Mouse (Mus musculus) midbrain, embryonic 15.5 days (tissue): ENCODE data around the gene Susd2. TPM values are rescaled to one million over a fixed set of nuclear protein-coding genes. Genes with fewer than 3 reads are reported as not detected.

Experiments
- ATAC-seq: fragments of 200-750 bp; cut with Nextera tagmentation; replicated peaks from 2 replicates; pipeline ENCODE4 v1.8.0; 2017; ENCODE audit warnings: moderate TSS enrichment
- H3K27ac ChIP-seq: fragments of 300-500 bp; sonication (generic); 2 replicates; pipeline ENCODE4 v1.5.1; 2015; ENCODE audit warnings: mild to moderate bottlenecking, inconsistent platforms
- H3K27me3 ChIP-seq: fragments of 300-500 bp; sonication (generic); replicated peaks from 2 replicates; pipeline ENCODE4 v1.6.1; 2015; ENCODE audit warnings: inconsistent platforms
- H3K36me3 ChIP-seq: fragments of 300-500 bp; sonication (generic); replicated peaks from 2 replicates; pipeline ENCODE4 v1.6.1; 2015; ENCODE audit warnings: inconsistent platforms
- H3K4me1 ChIP-seq: fragments of 300-500 bp; sonication (generic); 2 replicates; pipeline ENCODE4 v1.6.1; 2015; ENCODE audit warnings: inconsistent platforms
- H3K4me2 ChIP-seq: fragments of 300-500 bp; sonication (generic); 2 replicates; pipeline ENCODE4 v1.6.1; 2015; ENCODE audit warnings: inconsistent platforms, mild to moderate bottlenecking, moderate library complexity
- H3K4me3 ChIP-seq: fragments of 300-500 bp; sonication (generic); 2 replicates; pipeline ENCODE4 v1.5.1; 2015; ENCODE audit warnings: mild to moderate bottlenecking, inconsistent platforms
- H3K9ac ChIP-seq: fragments of 300-500 bp; sonication (generic); 2 replicates; pipeline ENCODE4 v1.6.1; 2015; ENCODE audit warnings: mild to moderate bottlenecking, inconsistent platforms
- H3K9me3 ChIP-seq: fragments of 300-500 bp; sonication (generic); 2 replicates; pipeline ENCODE4 v1.6.1; 2016; ENCODE audit warnings: inconsistent platforms
- WGBS: fragments of 180-500 bp; shearing (Covaris S2); methylation state at CpG from one replicate; pipeline ENCODE4 v1.1.7; 2015; ENCODE audit warnings: mixed read lengths; 5-methylcytosine and 5-hydroxymethylcytosine counted together
- polyA plus RNA-seq: library from polyadenylated mRNA; unstranded; fragments of >200 nt; fragmentation: Nextera tagmentation; extraction: Ambion mirVana; gene quantifications from 2 replicates; pipeline ENCODE4 v1.2.1, GENCODE M21; 2015

Susd2 gene
- polyA plus RNA-seq, 1 experiment from 2014 or later, result 3.0 TPM

GRCm38 (mm10) chr10:75667911-75668270 lies 24.1 kb upstream of the Susd2 start:
- Histone ChIP-seq H3K36me3 (0 out of 2 replicates have a peak, but pooled peaks cover 2% of the 10 kb centered on the region), H3K27me3 (peaks cover 11% of the 10 kb centered on the region), H3K9ac (peak overlapping the region; percentile 55), H3K4me2 (peak overlapping the region; percentile 94), H3K4me3 (peak overlapping the region; percentile 45), H3K27ac (peak overlapping the region; percentile 67; the same call in 1 of the 2 replicates), H3K9me3 (no peaks in the 10 kb centered on the region), H3K4me1 (peaks cover 23% of the 10 kb centered on the region)
- ATAC-seq, result peak; percentile 76
- under 1% methylated on average over 23 of the region's 23 CpGs for WGBS

GRCm38 (mm10) chr10:75667115-75667910 lies 23.5 kb upstream of the Susd2 start:
- Histone ChIP-seq H3K4me1 (peaks cover 23% of the 10 kb centered on the region), H3K9me3 (no peaks in the 10 kb centered on the region), H3K4me3 (peak overlapping the region; percentile 45), H3K27ac (peak overlapping the region; percentile 67), H3K9ac (peak overlapping the region; percentile 55), H3K36me3 (0 out of 2 replicates have a peak, but pooled peaks cover 2% of the 10 kb centered on the region), H3K27me3 (peaks cover 11% of the 10 kb centered on the region), H3K4me2 (peak overlapping the region; percentile 94)
- 0% methylated on average over 63 of the region's 63 CpGs for WGBS
- ATAC-seq, result peak; percentile 76

- Histone ChIP-seq H3K36me3 (0 out of 2 replicates have a peak, but pooled peaks cover 5% of the 10 kb centered on the region), H3K4me3 (peak overlapping the region; percentile 45), H3K4me1 (peaks cover 23% of the 10 kb centered on the region), H3K27me3 (peaks cover 11% of the 10 kb centered on the region), H3K4me2 (peak overlapping the region; percentile 94), H3K27ac (peak overlapping the region; percentile 67), H3K9ac (peak overlapping the region; percentile 55; the same call in 1 of the 2 replicates), H3K9me3 (no peaks in the 10 kb centered on the region)
- ATAC-seq, result no peak
- 25% methylated on average over 4 of the region's 4 CpGs for WGBS
Observed at GRCm38 (mm10) chr10:75666451-75667030, 22.7 kb upstream of the Susd2 start.

- peaks cover 23% of the 10 kb centered on the region for H3K4me1 ChIP-seq
Observed at GRCm38 (mm10) chr10:75664673-75665270, 21.0 kb upstream of the Susd2 start.

GRCm38 (mm10) chr10:75662575-75662974 lies 18.8 kb upstream of the Susd2 start:
- Histone ChIP-seq H3K27me3 (no peaks in the 10 kb centered on the region), H3K4me3 (no peak overlapping the region), H3K36me3 (peaks cover 9% of the 10 kb centered on the region; the same call in 1 of the 2 replicates), H3K4me1 (peaks cover 17% of the 10 kb centered on the region), H3K4me2 (no peak overlapping the region), H3K9ac (no peak overlapping the region), H3K9me3 (no peaks in the 10 kb centered on the region), H3K27ac (no peak overlapping the region)
- WGBS, result 89% methylated on average over 4 of the region's 4 CpGs
- no peak for ATAC-seq

More at GRCm38 (mm10) chr10:75664673-75665270, 21.0 kb upstream of the Susd2 start:
- Histone ChIP-seq H3K4me3 (no peak overlapping the region), H3K27me3 (peaks cover 10% of the 10 kb centered on the region), H3K36me3 (0 out of 2 replicates have a peak, but pooled peaks cover 5% of the 10 kb centered on the region), H3K9ac (no peak overlapping the region), H3K27ac (no peak overlapping the region), H3K4me2 (no peak overlapping the region), H3K9me3 (no peaks in the 10 kb centered on the region)
- no peak for ATAC-seq
- WGBS, result 88% methylated on average over 6 of the region's 6 CpGs

- no peak for ATAC-seq
- Histone ChIP-seq H3K27me3 (no peaks in the 10 kb centered on the region), H3K4me1 (peaks cover 10% of the 10 kb centered on the region), H3K4me2 (no peak overlapping the region), H3K36me3 (peaks cover 16% of the 10 kb centered on the region; the same call in 1 of the 2 replicates), H3K9ac (no peak overlapping the region), H3K4me3 (no peak overlapping the region), H3K9me3 (no peaks in the 10 kb centered on the region), H3K27ac (no peak overlapping the region; the same call in 1 of the 2 replicates)
- 76% methylated on average over 3 of the region's 3 CpGs for WGBS
Observed at GRCm38 (mm10) chr10:75661876-75662275, 18.1 kb upstream of the Susd2 start.

- H3K36me3 ChIP-seq, result peaks cover 18% of the 10 kb centered on the region; the same call in 1 of the 2 replicates
- ATAC-seq, result no peak
- no peak overlapping the region for H3K4me2 ChIP-seq
- no peak overlapping the region for H3K9ac ChIP-seq
- no peaks in the 10 kb centered on the region for H3K27me3 ChIP-seq
- H3K27ac ChIP-seq, result no peak overlapping the region
- no peaks in the 10 kb centered on the region for H3K9me3 ChIP-seq
- H3K4me3 ChIP-seq, result no peak overlapping the region
- WGBS, result 85% methylated on average over 6 of the region's 6 CpGs
- H3K4me1 ChIP-seq, result peaks cover 5% of the 10 kb centered on the region
Observed at GRCm38 (mm10) chr10:75661381-75661780, 17.6 kb upstream of the Susd2 start.

GRCm38 (mm10) chr10:75657772-75658171 lies 14.0 kb upstream of the Susd2 start:
- peaks cover 24% of the 10 kb centered on the region; the same call in 1 of the 2 replicates for H3K36me3 ChIP-seq
- ATAC-seq, result no peak

GRCm38 (mm10) chr10:75657165-75657564 lies 13.4 kb upstream of the Susd2 start:
- 91% methylated on average over 5 of the region's 5 CpGs for WGBS
- no peaks in the 10 kb centered on the region for H3K4me1 ChIP-seq
- no peak overlapping the region for H3K4me2 ChIP-seq
- no peak overlapping the region for H3K27ac ChIP-seq
- no peak overlapping the region for H3K4me3 ChIP-seq
- ATAC-seq, result no peak
- no peak overlapping the region for H3K9ac ChIP-seq
- H3K9me3 ChIP-seq, result no peaks in the 10 kb centered on the region
- no peaks in the 10 kb centered on the region for H3K27me3 ChIP-seq
- peaks cover 30% of the 10 kb centered on the region for H3K36me3 ChIP-seq

More at GRCm38 (mm10) chr10:75657772-75658171, 14.0 kb upstream of the Susd2 start:
- 97% methylated on average over 7 of the region's 7 CpGs for WGBS
- Histone ChIP-seq H3K9me3 (no peaks in the 10 kb centered on the region), H3K4me2 (no peak overlapping the region), H3K4me3 (no peak overlapping the region), H3K27me3 (no peaks in the 10 kb centered on the region), H3K9ac (no peak overlapping the region), H3K27ac (no peak overlapping the region), H3K4me1 (no peaks in the 10 kb centered on the region)

- H3K36me3 ChIP-seq, result peaks cover 41% of the 10 kb centered on the region
Observed at GRCm38 (mm10) chr10:75654053-75654452, 10.2 kb upstream of the Susd2 start.

GRCm38 (mm10) chr10:75651381-75652068 lies 7.7 kb upstream of the Susd2 start:
- Histone ChIP-seq H3K9me3 (no peaks in the 10 kb centered on the region), H3K4me2 (no peak overlapping the region), H3K27ac (no peak overlapping the region), H3K36me3 (peaks cover 32% of the 10 kb centered on the region), H3K4me1 (no peaks in the 10 kb centered on the region), H3K9ac (no peak overlapping the region), H3K4me3 (no peak overlapping the region), H3K27me3 (no peaks in the 10 kb centered on the region)
- ATAC-seq, result no peak
- 97% methylated on average over 16 of the region's 16 CpGs for WGBS

More at GRCm38 (mm10) chr10:75654053-75654452, 10.2 kb upstream of the Susd2 start:
- H3K9ac ChIP-seq, result no peak overlapping the region
- WGBS, result 96% methylated on average over 4 of the region's 4 CpGs
- ATAC-seq, result no peak
- H3K4me3 ChIP-seq, result no peak overlapping the region
- H3K27ac ChIP-seq, result no peak overlapping the region
- no peaks in the 10 kb centered on the region for H3K4me1 ChIP-seq
- H3K9me3 ChIP-seq, result no peaks in the 10 kb centered on the region
- no peaks in the 10 kb centered on the region for H3K27me3 ChIP-seq
- H3K4me2 ChIP-seq, result no peak overlapping the region
